Mouse (Mus musculus) ES-Bruce4 (cell line): ENCODE results near the gene A630001G21Rik. TPM values are rescaled to one million over a fixed set of nuclear protein-coding genes. Genes with fewer than 3 reads are reported as not detected.

Experiments
- H3K27ac ChIP-seq: 2 replicates; pipeline ENCODE4 v1.5.1; 2012; ENCODE audit warnings: low read length, inconsistent platforms; ENCODE audit not compliant: insufficient read depth
- H3K27me3 ChIP-seq: 2 replicates; pipeline ENCODE4 v1.6.1; 2012; ENCODE audit warnings: mild to moderate bottlenecking, low read length, inconsistent platforms; ENCODE audit not compliant: control insufficient read depth, poor library complexity, insufficient read depth, severe bottlenecking
- H3K36me3 ChIP-seq: 2 replicates; pipeline ENCODE4 v1.6.1; 2012; ENCODE audit warnings: inconsistent platforms, mild to moderate bottlenecking, low read length, moderate library complexity; ENCODE audit not compliant: control insufficient read depth, poor library complexity, insufficient read depth, severe bottlenecking
- H3K4me1 ChIP-seq: one replicate; pipeline ENCODE4 v1.8.1; 2011; ENCODE audit warnings: low read length; ENCODE audit not compliant: control insufficient read depth, insufficient read depth
- H3K4me3 ChIP-seq: 2 replicates; pipeline ENCODE4 v1.5.1; 2011; ENCODE audit warnings: low read depth, mild to moderate bottlenecking, low read length
- H3K9ac ChIP-seq: 2 replicates; pipeline ENCODE4 v1.6.1; 2012; ENCODE audit warnings: low read depth, mild to moderate bottlenecking, inconsistent platforms; ENCODE audit not compliant: poor library complexity, severe bottlenecking
- H3K9me3 ChIP-seq: replicated peaks from 2 replicates; pipeline ENCODE4 v1.6.1; 2012; ENCODE audit warnings: mild to moderate bottlenecking, low read length, inconsistent platforms; ENCODE audit not compliant: control insufficient read depth, poor library complexity, insufficient read depth, severe bottlenecking
- CTCF ChIP-seq: IDR thresholded peaks from one replicate; pipeline ENCODE4 v1.8.1; 2011; ENCODE audit warnings: low read depth, low read length
- EP300 ChIP-seq: IDR thresholded peaks from 2 replicates; pipeline ENCODE4 v1.6.1; 2011; ENCODE audit warnings: low read depth, low read length; ENCODE audit not compliant: insufficient read depth
- POLR2A ChIP-seq: IDR thresholded peaks from one replicate; pipeline ENCODE4 v1.8.1; 2011; ENCODE audit warnings: low read length; ENCODE audit not compliant: insufficient read depth
- polyA plus RNA-seq: library from polyadenylated mRNA; stranded (reverse); fragments of >200 nt; gene quantifications from 2 replicates; pipeline ENCODE4 v1.2.4, GENCODE M21; 2011; ENCODE audit warnings: low read depth; ENCODE audit not compliant: missing spikeins, insufficient read depth, insufficient read length

Gene A630001G21Rik
- polyA plus RNA-seq, 1 experiment, result 1.1 TPM

DNA sequence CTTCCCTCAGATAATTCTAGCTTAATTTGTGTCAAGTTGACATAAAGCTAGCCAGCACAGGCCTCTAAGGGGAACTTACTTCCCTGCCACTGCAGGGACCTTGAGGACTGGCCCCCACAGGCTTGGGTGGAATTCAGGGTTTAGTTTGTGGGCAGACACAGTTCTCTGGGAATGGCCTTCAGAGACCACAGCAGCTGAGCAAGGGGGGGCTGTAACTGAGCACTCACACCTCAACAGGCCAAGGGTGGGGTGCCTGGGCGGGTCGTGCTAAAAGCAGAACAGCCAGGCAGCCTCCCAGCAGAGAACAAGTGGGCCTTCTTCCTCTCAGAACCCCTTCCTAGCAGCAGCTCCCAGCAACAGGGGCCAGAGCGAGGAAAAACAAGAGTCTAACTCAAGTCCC, 12.3 kb downstream of the A630001G21Rik start:
- Histone ChIP-seq H3K36me3 (no peaks in the 10 kb centered on the region), H3K27ac (no peak overlapping the region), H3K9ac (no peak overlapping the region), H3K9me3 (no peaks in the 10 kb centered on the region; the same call in 1 of the 2 replicates), H3K4me1 (no peaks in the 10 kb centered on the region), H3K27me3 (no peaks in the 10 kb centered on the region), H3K4me3 (no peak overlapping the region)
- no peak for TF ChIP-seq CTCF
- no peak for TF ChIP-seq POLR2A
- no peak for TF ChIP-seq EP300

DNA sequence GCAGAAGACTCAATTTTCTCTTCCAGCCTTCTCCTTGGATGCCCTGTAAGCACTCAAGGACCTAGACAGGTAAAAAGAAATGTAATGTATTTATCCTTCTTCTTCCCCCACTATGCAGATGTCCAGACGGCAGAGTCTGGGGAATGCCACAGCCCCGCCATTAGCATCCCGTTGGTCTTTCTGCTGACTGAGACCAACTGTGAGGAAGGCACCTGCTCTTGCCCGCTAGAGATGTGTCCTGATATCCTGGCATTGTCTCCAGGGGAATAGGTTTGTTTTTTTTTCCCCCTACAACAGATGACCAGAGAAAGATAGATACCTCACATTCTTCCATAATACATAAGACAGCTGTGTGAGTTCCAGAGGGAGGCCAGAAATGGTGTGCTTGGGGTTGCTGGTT, 14.2 kb downstream of the A630001G21Rik start:
- Histone ChIP-seq H3K36me3 (no peaks in the 10 kb centered on the region), H3K9ac (no peak overlapping the region), H3K27ac (no peak overlapping the region), H3K4me3 (no peak overlapping the region), H3K9me3 (no peaks in the 10 kb centered on the region; the same call in 1 of the 2 replicates), H3K4me1 (no peaks in the 10 kb centered on the region), H3K27me3 (no peaks in the 10 kb centered on the region)
- no peak for TF ChIP-seq POLR2A
- no peak for TF ChIP-seq EP300
- no peak for TF ChIP-seq CTCF

DNA sequence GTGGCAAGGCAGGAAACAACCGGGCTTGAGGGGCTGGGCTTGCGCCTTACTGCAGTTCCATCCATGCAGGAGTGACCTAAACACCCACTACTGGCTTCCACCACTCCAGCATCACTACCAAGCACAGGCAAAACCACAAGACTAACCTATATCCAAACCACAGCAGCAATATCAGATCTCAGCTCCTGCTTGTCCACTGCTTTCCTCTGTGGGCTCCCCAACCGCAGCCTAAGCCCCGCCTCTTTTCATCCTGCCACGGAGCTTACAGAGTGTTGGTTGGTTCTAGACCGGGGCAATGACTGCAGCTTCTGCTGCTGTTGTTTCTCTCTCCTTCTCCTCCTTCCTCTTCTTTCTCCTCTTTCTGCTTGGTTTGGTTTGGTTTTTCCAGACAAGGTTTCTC, 15.1 kb downstream of the A630001G21Rik start:
- Histone ChIP-seq H3K27me3 (no peaks in the 10 kb centered on the region), H3K27ac (no peak overlapping the region), H3K9ac (no peak overlapping the region), H3K36me3 (no peaks in the 10 kb centered on the region), H3K9me3 (no peaks in the 10 kb centered on the region; the same call in 1 of the 2 replicates), H3K4me1 (no peaks in the 10 kb centered on the region), H3K4me3 (no peak overlapping the region)
- TF ChIP-seq POLR2A, result no peak

DNA sequence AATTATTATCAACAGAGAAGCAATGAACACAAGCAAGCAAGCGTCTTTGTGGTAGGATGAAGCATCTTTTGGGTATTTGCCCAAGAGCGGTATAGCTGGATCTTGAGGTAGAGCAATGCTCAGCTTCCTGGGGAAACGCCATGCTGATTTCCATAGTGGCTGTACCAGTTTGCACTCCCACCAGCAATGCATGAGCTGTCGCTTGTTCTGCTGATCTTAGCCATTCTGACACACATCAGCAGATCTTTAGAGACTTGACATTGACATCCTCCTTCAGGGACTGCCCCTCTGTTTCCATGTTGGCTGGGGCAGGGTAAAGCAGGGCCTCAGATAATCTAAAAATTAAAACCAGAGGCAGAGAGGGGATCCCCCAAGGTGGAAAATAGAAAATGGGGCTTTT, 16.8 kb downstream of the A630001G21Rik start:
- Histone ChIP-seq H3K9ac (no peak overlapping the region), H3K36me3 (no peaks in the 10 kb centered on the region), H3K27me3 (no peaks in the 10 kb centered on the region), H3K9me3 (no peaks in the 10 kb centered on the region; the same call in 1 of the 2 replicates), H3K4me1 (no peaks in the 10 kb centered on the region), H3K4me3 (no peak overlapping the region), H3K27ac (no peak overlapping the region)
- TF ChIP-seq POLR2A (no peak), EP300 (no peak), CTCF (no peak)

DNA sequence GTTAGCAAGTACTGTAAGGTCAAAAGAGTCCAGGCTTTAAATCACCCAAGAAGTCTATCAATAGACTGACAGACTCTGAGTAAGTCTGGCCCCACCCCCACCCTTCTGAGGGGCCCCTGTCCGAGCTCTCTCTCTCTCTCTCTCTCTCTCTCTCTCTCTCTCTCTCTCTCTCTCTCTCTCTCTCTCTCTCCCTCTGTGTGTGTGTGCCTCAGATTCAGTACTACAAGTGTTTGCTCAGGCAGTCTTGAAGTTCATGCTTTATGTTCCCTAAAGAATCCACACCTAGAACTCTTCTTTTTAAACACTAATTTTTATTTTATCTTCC, 19.5 kb downstream of the A630001G21Rik start:
- TF ChIP-seq POLR2A (no peak), EP300 (no peak), CTCF (no peak)
- no peaks in the 10 kb centered on the region for H3K36me3 ChIP-seq
- H3K27ac ChIP-seq, result no peak overlapping the region
- H3K4me1 ChIP-seq, result no peaks in the 10 kb centered on the region
- H3K9ac ChIP-seq, result no peak overlapping the region
- no peaks in the 10 kb centered on the region for H3K9me3 ChIP-seq
- H3K27me3 ChIP-seq, result no peaks in the 10 kb centered on the region
- no peak overlapping the region for H3K4me3 ChIP-seq

DNA sequence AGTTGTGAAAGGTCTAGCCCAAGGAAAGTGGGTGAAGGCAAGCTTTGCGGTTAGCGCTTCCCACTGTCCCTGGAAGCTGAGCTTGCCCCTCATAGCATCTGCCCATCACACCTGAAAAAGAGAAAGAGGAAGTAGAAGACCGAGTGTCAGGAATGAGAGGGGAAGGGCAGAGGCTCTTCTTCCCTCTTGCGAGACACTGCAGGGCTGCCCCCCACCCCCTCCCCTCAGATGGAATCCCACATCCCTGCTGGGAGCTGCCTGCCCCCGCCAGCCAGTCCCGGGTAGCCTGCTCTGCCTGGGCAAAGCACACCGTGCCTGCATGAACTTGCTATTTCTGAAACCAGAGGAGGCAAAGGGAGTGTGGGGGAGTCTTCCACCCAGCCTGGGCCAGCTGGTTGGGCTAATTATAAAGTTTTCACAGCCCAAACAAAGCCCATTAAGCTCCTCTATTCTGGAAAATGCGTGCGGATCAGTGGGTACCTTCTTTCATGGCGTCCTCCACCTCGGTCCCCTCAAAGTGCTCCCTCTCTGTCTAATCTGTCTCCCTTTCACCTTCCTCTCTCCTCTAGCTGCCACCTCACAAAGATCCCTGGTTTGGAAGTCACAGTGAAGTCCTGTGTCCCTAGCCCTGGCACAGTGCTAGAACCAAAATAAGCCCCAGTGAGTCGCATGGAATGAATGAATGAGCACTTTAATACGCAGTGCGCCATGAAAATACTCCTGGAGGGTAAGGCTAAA, 20.0 kb downstream of the A630001G21Rik start:
- H3K27me3 ChIP-seq, result no peaks in the 10 kb centered on the region
- H3K4me1 ChIP-seq, result no peaks in the 10 kb centered on the region
- H3K9me3 ChIP-seq, result no peaks in the 10 kb centered on the region
- H3K4me3 ChIP-seq, result no peak overlapping the region
- H3K36me3 ChIP-seq, result no peaks in the 10 kb centered on the region
- no peak overlapping the region for H3K27ac ChIP-seq
- TF ChIP-seq CTCF (no peak), POLR2A (no peak)
- no peak overlapping the region for H3K9ac ChIP-seq
